Mouse (Mus musculus) liver, embryonic 14.5 days (tissue): ENCODE data around the gene Capn10. TPM values are rescaled to one million over a fixed set of nuclear protein-coding genes. Genes with fewer than 3 reads are reported as not detected.

Experiments
- ATAC-seq: fragments of 200-750 bp; cut with Nextera tagmentation; 2 replicates; pipeline ENCODE4 v1.8.0; 2017; ENCODE audit warnings: moderate number of reproducible peaks, mild to moderate bottlenecking, moderate library complexity; ENCODE audit not compliant: insufficient read depth
- DNase-seq, 3 experiments: peaks; one replicate each; pipeline ENCODE4 v3.0.0-alpha.2; 2012 to 2013; ENCODE audit warnings: low read depth in 3 of 3, low spot score in 3 of 3
- H3K27ac ChIP-seq: fragments of 300-500 bp; sonication (generic); 2 replicates; pipeline ENCODE4 v1.5.1; 2014; ENCODE audit warnings: moderate library complexity, mild to moderate bottlenecking, control low read depth, inconsistent platforms
- H3K27me3 ChIP-seq: fragments of 300-500 bp; sonication (generic); 2 replicates; pipeline ENCODE4 v1.6.1; 2014; ENCODE audit warnings: mild to moderate bottlenecking, low read length, moderate library complexity; ENCODE audit not compliant: control insufficient read depth, insufficient read depth
- H3K36me3 ChIP-seq: fragments of 300-500 bp; sonication (generic); replicated peaks from 2 replicates; pipeline ENCODE4 v1.6.1; 2014; ENCODE audit warnings: low read depth; ENCODE audit not compliant: control insufficient read depth, insufficient read depth
- H3K4me1 ChIP-seq, 2 experiments: fragments of 200-500 bp in 1 of 2; fragments of 300-500 bp in 1 of 2; sonication (generic) in 1 of 2; replicated peaks; 2 replicates each; pipeline ENCODE4 v1.6.1; 2012 to 2014; ENCODE audit warnings: antibody characterized with exemption in 1 of 2, inconsistent platforms in 1 of 2, low read length in 1 of 2; ENCODE audit not compliant: control insufficient read depth in 2 of 2, insufficient read depth in 2 of 2
- H3K4me2 ChIP-seq: fragments of 300-500 bp; sonication (generic); 2 replicates; pipeline ENCODE4 v1.6.1; 2014; ENCODE audit warnings: low read depth, mild to moderate bottlenecking, control low read depth, moderate library complexity
- H3K4me3 ChIP-seq, 2 experiments: fragments of 200-500 bp in 1 of 2; fragments of 300-500 bp in 1 of 2; sonication (generic) in 1 of 2; 2 replicates each; pipeline ENCODE4 v1.5.1; 2012 to 2014; ENCODE audit warnings: low read depth in 2 of 2, low read length in 2 of 2, mild to moderate bottlenecking in 2 of 2, control low read depth in 1 of 2, inconsistent platforms in 1 of 2, moderate library complexity in 1 of 2; ENCODE audit not compliant: insufficient read depth in 1 of 2
- H3K9ac ChIP-seq: fragments of 300-500 bp; sonication (generic); replicated peaks from 2 replicates; pipeline ENCODE4 v1.6.1; 2014; ENCODE audit warnings: mild to moderate bottlenecking, control low read depth, moderate library complexity
- H3K9me3 ChIP-seq: fragments of 300-500 bp; sonication (generic); 2 replicates; pipeline ENCODE4 v1.6.1; 2016; ENCODE audit warnings: low read length, mixed read lengths; ENCODE audit not compliant: control insufficient read depth
- CTCF ChIP-seq: IDR thresholded peaks from 2 replicates; pipeline ENCODE4 v1.5.1; 2016; ENCODE audit warnings: antibody characterized with exemption, low read depth, control low read depth
- EP300 ChIP-seq: IDR thresholded peaks from 2 replicates; pipeline ENCODE4 v1.6.1; 2016; ENCODE audit warnings: antibody characterized with exemption, low read depth
- WGBS: fragments of 180-500 bp; shearing (Covaris S2); extraction: QIAGEN DNeasy Blood & Tissue Kit; methylation state at CpG from one replicate; pipeline ENCODE4 v1.1.7; 2014; ENCODE audit not compliant: insufficient replicate concordance; 5-methylcytosine and 5-hydroxymethylcytosine counted together
- polyA plus RNA-seq, 2 experiments: library from polyadenylated mRNA; depleted of rRNA in 1 of 2; stranded (reverse) in 1 of 2; unstranded in 1 of 2; fragments of >200 nt; fragmentation: Nextera tagmentation in 1 of 2; extraction: Ambion mirVana in 1 of 2; gene quantifications; 2 replicates each; pipeline versions ENCODE4 v1.2.1 to v1.2.3; 2012 to 2014

Gene Capn10
- polyA plus RNA-seq, 2 experiments, result 7.4 to 9.1 TPM

GRCm38 (mm10) chr1:92981056-92981845 lies 47.1 kb downstream of the Capn10 start:
- WGBS, result 55% methylated on average over 7 of the region's 7 CpGs
- H3K36me3 ChIP-seq, result no peaks in the 10 kb centered on the region
- H3K4me2 ChIP-seq, result no peak overlapping the region
- ATAC-seq (no peak), DNase-seq (no peak)
- H3K27ac ChIP-seq, result no peak overlapping the region
- H3K9ac ChIP-seq, result no peak overlapping the region
- TF ChIP-seq EP300, result no peak
- no peak for TF ChIP-seq CTCF
- H3K4me1 ChIP-seq, result 0 out of 4 replicates have a peak, but pooled peaks cover 0 to 2% of the 10 kb centered on the region in 2 experiments
- H3K9me3 ChIP-seq, result no peaks in the 10 kb centered on the region
- no peaks in the 10 kb centered on the region for H3K27me3 ChIP-seq
- no peak overlapping the region for H3K4me3 ChIP-seq

GRCm38 (mm10) chr1:92982931-92983605 lies 48.9 kb downstream of the Capn10 start:
- TF ChIP-seq CTCF (no peak), EP300 (no peak)
- H3K27ac ChIP-seq, result no peak overlapping the region
- WGBS, result 81% methylated on average over 17 of the region's 17 CpGs

GRCm38 (mm10) chr1:92984999-92985398 lies 50.8 kb downstream of the Capn10 start:
- H3K36me3 ChIP-seq, result no peaks in the 10 kb centered on the region
- no peak for TF ChIP-seq EP300
- TF ChIP-seq CTCF, result peak; percentile 19; the same call in 1 of the 2 replicates
- no peak overlapping the region for H3K27ac ChIP-seq
- no peak overlapping the region for H3K9ac ChIP-seq
- no peaks in the 10 kb centered on the region for H3K27me3 ChIP-seq
- 0 out of 4 replicates have a peak, but pooled peaks cover 0 to 2% of the 10 kb centered on the region in 2 experiments for H3K4me1 ChIP-seq
- ATAC-seq (no peak), DNase-seq (no peak)
- WGBS, result 64% methylated on average over 5 of the region's 5 CpGs
- H3K4me3 ChIP-seq, result no peak overlapping the region
- no peaks in the 10 kb centered on the region for H3K9me3 ChIP-seq
- H3K4me2 ChIP-seq, result no peak overlapping the region

More at GRCm38 (mm10) chr1:92982931-92983605, 48.9 kb downstream of the Capn10 start:
- Histone ChIP-seq H3K27me3 (no peaks in the 10 kb centered on the region), H3K4me3 (no peak overlapping the region), H3K36me3 (no peaks in the 10 kb centered on the region), H3K4me2 (no peak overlapping the region), H3K9me3 (no peaks in the 10 kb centered on the region), H3K9ac (no peak overlapping the region), H3K4me1 (0 out of 4 replicates have a peak, but pooled peaks cover 0 to 2% of the 10 kb centered on the region in 2 experiments)
- ATAC-seq (no peak), DNase-seq (no peak)

- no peak for TF ChIP-seq EP300
- 58% methylated on average over 4 of the region's 4 CpGs for WGBS
Measured at GRCm38 (mm10) chr1:92988894-92989293, 54.7 kb downstream of the Capn10 start.

GRCm38 (mm10) chr1:92989891-92990290 lies 55.7 kb downstream of the Capn10 start:
- no peak for DNase-seq
- Histone ChIP-seq H3K27me3 (no peaks in the 10 kb centered on the region), H3K4me3 (no peak overlapping the region), H3K4me2 (no peak overlapping the region), H3K4me1 (no peaks in the 10 kb centered on the region), H3K9me3 (no peaks in the 10 kb centered on the region), H3K36me3 (no peaks in the 10 kb centered on the region), H3K9ac (no peak overlapping the region), H3K27ac (no peak overlapping the region)
- ATAC-seq, result no peak
- WGBS, result 54% methylated on average over 4 of the region's 4 CpGs
- no peak for TF ChIP-seq EP300

More at GRCm38 (mm10) chr1:92988894-92989293, 54.7 kb downstream of the Capn10 start:
- no peak for ATAC-seq
- Histone ChIP-seq H3K4me3 (no peak overlapping the region), H3K9ac (no peak overlapping the region), H3K4me2 (no peak overlapping the region), H3K27me3 (no peaks in the 10 kb centered on the region), H3K27ac (no peak overlapping the region), H3K4me1 (no peaks in the 10 kb centered on the region), H3K9me3 (no peaks in the 10 kb centered on the region), H3K36me3 (no peaks in the 10 kb centered on the region)
- DNase-seq, result no peak
